8 mouse cellular contexts compared by ENCODE assay signal in the genomic region with DNA sequence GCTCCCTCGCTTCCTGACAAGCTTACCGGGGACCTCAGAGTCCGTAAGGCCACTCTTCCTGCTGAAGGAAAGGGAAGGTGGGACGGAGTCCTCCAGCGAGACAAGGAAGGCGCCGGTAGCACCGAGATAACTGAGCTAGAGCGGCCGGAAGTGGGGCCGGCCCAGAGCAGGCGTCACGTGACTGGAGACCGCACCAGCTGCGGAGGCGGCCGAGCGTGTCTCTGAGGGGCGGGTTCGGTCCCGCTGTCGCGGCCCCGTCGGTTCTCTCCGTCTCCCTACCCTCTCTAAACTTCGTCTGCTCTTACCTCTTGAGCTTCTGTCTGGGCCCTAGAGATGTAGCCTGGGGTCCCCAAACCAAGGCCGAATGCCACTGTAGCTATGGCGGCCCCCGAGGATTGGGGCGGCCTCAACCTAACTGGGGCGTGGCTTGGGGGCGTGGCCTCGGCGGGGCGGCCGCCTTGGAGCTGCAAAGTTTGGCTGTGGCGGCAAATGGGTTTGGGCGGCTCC. TPM values are rescaled to one million over a fixed set of nuclear protein-coding genes. Genes with fewer than 3 reads are reported as not detected.
A peak's percentile ranks its signal among the peaks of the same experiment; 100 is the strongest.
DNase-seq lines count a peak whose midpoint lies in the region; ATAC-seq lines count a peak whose summit lies in the region.

A gene (minus strand): TSS at position 393 of the 507 bp plus-strand sequence.

- peaks cover 22% of the 10 kb centered on the region for H3K36me3 ChIP-seq in heart, embryonic 10.5 days
- peaks cover 22% of the 10 kb centered on the region for H3K36me3 ChIP-seq in kidney, embryonic 15.5 days

- under 1% methylated on average over 39 of the region's 39 CpGs for WGBS in heart, embryonic 10.5 days
- WGBS in kidney, embryonic 15.5 days: under 1% methylated on average over 39 of the region's 39 CpGs

- peak within 1 kb of the TSS; percentile 55 for H3K9ac ChIP-seq in kidney, embryonic 15.5 days

- H3K9me3 ChIP-seq in heart, embryonic 10.5 days: no peaks in the 10 kb centered on the region
- H3K9me3 ChIP-seq in kidney, embryonic 15.5 days (replicated peaks): no peaks in the 10 kb centered on the region

- H3K4me1 ChIP-seq in heart, embryonic 10.5 days: no peaks in the 10 kb centered on the region
- H3K4me1 ChIP-seq in kidney, embryonic 15.5 days: no peaks in the 10 kb centered on the region

- H3K4me2 ChIP-seq in kidney, embryonic 15.5 days: peak within 1 kb of the TSS; percentile 60

- DNase-seq in B cell, adult 2 months: peak; percentile 98 to 99
- DNase-seq in brain, adult 2 months (ENCODE audit: low read depth, low spot score): peak; percentile 96
- DNase-seq in heart, embryonic 10.5 days (ENCODE audit: low spot score): peak; percentile 95
- DNase-seq in liver: peak; percentile 96
- peak; percentile 98 to 99 for DNase-seq in spleen, postnatal 4 days (ENCODE audit: low spot score in 2 of 2)

- peak; percentile 87 for ATAC-seq in erythroblast, adult 5-6 weeks (replicated peaks; ENCODE audit: low FRiP score, poor library complexity, severe bottlenecking)
- peak; percentile 91 for ATAC-seq in kidney, embryonic 15.5 days (replicated peaks; ENCODE audit: low FRiP score)
- ATAC-seq in monocyte, adult 5-6 weeks (replicated peaks; ENCODE audit: insufficient number of reproducible peaks, low FRiP score, low TSS enrichment, poor library complexity, severe bottlenecking): peak; percentile 57

- peak within 1 kb of the TSS; percentile 85 for H3K27ac ChIP-seq in heart, embryonic 10.5 days
- peak within 1 kb of the TSS; percentile 74 for H3K27ac ChIP-seq in kidney, embryonic 15.5 days

- no peaks in the 10 kb centered on the region for H3K27me3 ChIP-seq in heart, embryonic 10.5 days (ENCODE audit: insufficient read depth, poor library complexity, severe bottlenecking)
- H3K27me3 ChIP-seq in kidney, embryonic 15.5 days: no peaks in the 10 kb centered on the region

- H3K4me3 ChIP-seq in heart, embryonic 10.5 days: peak within 1 kb of the TSS; percentile 66
- peak within 1 kb of the TSS; percentile 53 for H3K4me3 ChIP-seq in kidney, embryonic 15.5 days (replicated peaks)

RNA-seq across cellular contexts. Expression of the gene that starts here (rescaled TPM):
- 13.6 and 16.3 TPM in 2 replicates for total RNA-seq in erythroblast, adult 5-6 weeks (2015; ENCODE audit: low replicate concordance)
- total RNA-seq in erythroblast, adult 5-6 weeks (2017; ENCODE audit: low replicate concordance): 29.8 and 32.1 TPM in 2 replicates
- polyA plus RNA-seq in heart, embryonic 10.5 days (2016; fragmentation: Nextera tagmentation; extraction: Ambion mirVana): 33.3 and 40.7 TPM in 2 replicates
- polyA plus RNA-seq in kidney, embryonic 15.5 days (2015; fragmentation: Nextera tagmentation; extraction: Ambion mirVana): 44.7 and 46.8 TPM in 2 replicates
- total RNA-seq in monocyte, adult 5-6 weeks (2017): 67.0 to 80.6 TPM (median 72.1 TPM) in 3 replicates

Comparison
In these comparisons a context has a peak if more than half of its experiments do, and no peak if none do; other contexts are left out.
1. Peak in every context shown above with its lines: DNase-seq, ATAC-seq, H3K4me3 ChIP-seq and H3K27ac ChIP-seq.